9 mouse cellular contexts compared by ENCODE assay signal in the genomic region with DNA sequence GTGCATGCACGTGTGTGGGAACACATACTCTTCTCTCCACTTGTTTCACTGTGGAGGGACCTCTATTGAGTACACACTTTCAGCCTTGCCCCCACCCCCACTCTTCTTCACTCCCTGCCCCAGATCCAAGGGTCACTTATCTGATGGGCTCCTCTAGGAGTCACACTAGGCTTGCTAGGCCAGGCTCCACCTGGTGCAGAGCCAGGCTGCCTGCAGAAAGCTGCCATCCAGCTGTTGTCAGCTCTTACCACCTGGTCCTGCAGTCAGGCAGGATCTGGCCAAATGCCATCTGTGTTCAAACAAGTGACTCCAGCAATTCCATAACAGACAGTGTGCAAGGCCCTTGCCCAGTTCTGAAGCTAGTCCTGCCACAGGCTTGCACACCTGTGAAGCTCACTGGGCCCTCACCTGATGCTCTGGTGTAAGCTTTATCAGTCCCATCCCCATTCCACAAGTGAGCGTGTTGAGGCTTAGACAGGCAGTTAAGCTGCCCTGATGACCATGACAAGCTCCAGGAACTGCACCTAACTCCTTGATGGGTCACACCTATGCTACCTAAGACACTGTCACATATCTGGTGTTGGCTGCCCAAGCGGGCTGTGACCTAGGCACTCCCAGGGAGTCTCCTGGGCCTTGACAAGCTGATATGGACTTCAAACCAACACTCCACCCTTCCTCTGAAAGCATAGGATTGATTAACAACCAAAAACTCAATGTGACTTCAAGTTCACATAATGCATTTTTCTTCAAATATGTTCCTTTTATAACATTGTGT. TPM values are rescaled to one million over a fixed set of nuclear protein-coding genes. Genes with fewer than 3 reads are reported as not detected.
DNase-seq lines count a peak whose midpoint lies in the region; ATAC-seq lines count a peak whose summit lies in the region.
"Had no signal": no experiment of that assay in that cellular context is flagged by ENCODE, and none has a peak within 500 bp of the region (broad histone marks: within the 10 kb centered on the region; RNA-seq: fewer than 3 reads in every experiment).

No protein-coding gene starts in this region.

- WGBS in intestine, embryonic 14.5 days = 58% methylated on average over 3 of the region's 3 CpGs
- 36% methylated on average over 3 of the region's 3 CpGs for WGBS in liver, embryonic 16.5 days (ENCODE audit: insufficient replicate concordance)
- 87% methylated on average over 3 of the region's 3 CpGs for WGBS in forebrain, embryonic 14.5 days

- no peak overlapping the region for H3K4me3 ChIP-seq in intestine, embryonic 14.5 days (ENCODE audit: low read depth, low read length)
- peak overlapping the region; percentile 36 for H3K4me3 ChIP-seq in liver, embryonic 16.5 days (ENCODE audit: low read depth, low read length)
- H3K4me3 ChIP-seq in forebrain, embryonic 14.5 days (ENCODE audit: low read depth, low read length) = no peak overlapping the region
- H3K4me3 ChIP-seq: embryonic facial prominence, embryonic 13.5 days had no signal

- peak; percentile 38 for DNase-seq in urinary bladder, postnatal 14 days (ENCODE audit: low spot score)
- no peak for DNase-seq in urinary bladder, adult 18-20 months (ENCODE audit: low spot score in 2 of 2)
- no peak for DNase-seq in intestine, embryonic 14.5 days (ENCODE audit: low spot score)
- no peak for DNase-seq in left cerebral cortex, adult 11 months (ENCODE audit: low spot score)
- no peak for DNase-seq in cerebellum, postnatal 14 days
- no peak for DNase-seq in forebrain, embryonic 14.5 days (ENCODE audit: low spot score)
- DNase-seq: layer of hippocampus, adult 9-11 months had no signal

- no peak overlapping the region for H3K27ac ChIP-seq in intestine, embryonic 14.5 days (ENCODE audit: low read depth)
- peak overlapping the region; percentile 92 for H3K27ac ChIP-seq in liver, embryonic 16.5 days (ENCODE audit: low read length)
- H3K27ac ChIP-seq in forebrain, embryonic 14.5 days (ENCODE audit: low read depth, low read length) = no peak overlapping the region
- H3K27ac ChIP-seq: embryonic facial prominence, embryonic 13.5 days had no signal

- H3K9me3 ChIP-seq in intestine, embryonic 14.5 days (ENCODE audit: control insufficient read depth, low read length) = no peaks in the 10 kb centered on the region
- H3K9me3 ChIP-seq in liver, embryonic 16.5 days (replicated peaks; ENCODE audit: control insufficient read depth, low read length) = no peaks in the 10 kb centered on the region
- no peaks in the 10 kb centered on the region for H3K9me3 ChIP-seq in forebrain, embryonic 14.5 days (replicated peaks; ENCODE audit: control insufficient read depth, low read length)
- H3K9me3 ChIP-seq: embryonic facial prominence, embryonic 13.5 days had no signal

- H3K27me3 ChIP-seq in intestine, embryonic 14.5 days (replicated peaks; ENCODE audit: control insufficient read depth, insufficient read depth, low read length) = no peaks in the 10 kb centered on the region
- no peaks in the 10 kb centered on the region for H3K27me3 ChIP-seq in liver, embryonic 16.5 days (ENCODE audit: control insufficient read depth, insufficient read depth, low read depth, low read length)
- H3K27me3 ChIP-seq in forebrain, embryonic 14.5 days (replicated peaks; ENCODE audit: control insufficient read depth, insufficient read depth, low read length) = no peaks in the 10 kb centered on the region
- H3K27me3 ChIP-seq: embryonic facial prominence, embryonic 13.5 days had no signal

- no peaks in the 10 kb centered on the region for H3K36me3 ChIP-seq in intestine, embryonic 14.5 days (ENCODE audit: control insufficient read depth, insufficient read depth, low read length)
- H3K36me3 ChIP-seq in liver, embryonic 16.5 days (ENCODE audit: control insufficient read depth, insufficient read depth) = no peaks in the 10 kb centered on the region; the same call in 1 of the 2 replicates
- no peaks in the 10 kb centered on the region for H3K36me3 ChIP-seq in forebrain, embryonic 14.5 days (ENCODE audit: control insufficient read depth, insufficient read depth, low read length)
- H3K36me3 ChIP-seq: embryonic facial prominence, embryonic 13.5 days had no signal

- H3K9ac ChIP-seq in intestine, embryonic 14.5 days (ENCODE audit: low read length) = no peak overlapping the region
- H3K9ac ChIP-seq in liver, embryonic 16.5 days (ENCODE audit: low read depth, low read length) = peak overlapping the region; percentile 56
- H3K9ac ChIP-seq in forebrain, embryonic 14.5 days (ENCODE audit: low read length) = no peak overlapping the region
- H3K9ac ChIP-seq: embryonic facial prominence, embryonic 13.5 days had no signal

- no peak overlapping the region for H3K4me2 ChIP-seq in intestine, embryonic 14.5 days (ENCODE audit: low read length)
- peak overlapping the region; percentile 92 for H3K4me2 ChIP-seq in liver, embryonic 16.5 days (ENCODE audit: low read depth, low read length)
- no peak overlapping the region for H3K4me2 ChIP-seq in forebrain, embryonic 14.5 days (ENCODE audit: low read length)
- H3K4me2 ChIP-seq: embryonic facial prominence, embryonic 13.5 days had no signal

- peak; percentile 32; the same call in 1 of the 2 replicates for ATAC-seq in intestine, embryonic 14.5 days (replicated peaks; ENCODE audit: low FRiP score, low TSS enrichment, low read depth)
- ATAC-seq in liver, embryonic 16.5 days (ENCODE audit: low read depth) = peak; percentile 80
- no peak for ATAC-seq in forebrain, embryonic 14.5 days

- H3K4me1 ChIP-seq in intestine, embryonic 14.5 days (replicated peaks; ENCODE audit: control insufficient read depth, insufficient read depth, low read length) = peaks cover 30% of the 10 kb centered on the region
- H3K4me1 ChIP-seq in liver, embryonic 16.5 days (ENCODE audit: control insufficient read depth, low read depth, low read length) = peaks cover 96% of the 10 kb centered on the region
- no peaks in the 10 kb centered on the region for H3K4me1 ChIP-seq in forebrain, embryonic 14.5 days (ENCODE audit: control insufficient read depth, insufficient read depth, low read length)

RNA-seq across cellular contexts. Expression of a gene that starts 7.9 kb away (rescaled TPM):
- polyA plus RNA-seq in intestine, embryonic 14.5 days (2014; fragmentation: Nextera tagmentation; extraction: Ambion mirVana) = 41.3 and 43.4 TPM in 2 replicates
- polyA plus RNA-seq in liver, embryonic 16.5 days (2015; fragmentation: Nextera tagmentation; extraction: Ambion mirVana) = 111 and 112 TPM in 2 replicates
- 16.8 and 18.6 TPM in 2 replicates for polyA plus RNA-seq in forebrain, embryonic 14.5 days (2014; fragmentation: Nextera tagmentation; extraction: Ambion mirVana)
